Mouse (Mus musculus) liver, embryonic 16.5 days (tissue): ENCODE measurements at regions not wholly inside any gene's neighbourhood (a gene's known extent, or its start where the extent isn't known, plus 50 kb on each side); places are given as distances from the start of the nearest gene placed in this dataset.
"Not testable (repeated sequence)": the region's sequence is repeated elsewhere in the genome, so short reads cannot be mapped to it uniquely, and the experiment has no call there.

Source experiments
- ATAC-seq: fragments of 200-750 bp; cut with Nextera tagmentation; 2 replicates; pipeline ENCODE4 v1.8.0; 2017; ENCODE audit warnings: low read depth, mild to moderate bottlenecking, moderate number of reproducible peaks, moderate library complexity
- H3K27ac ChIP-seq: fragments of 300-500 bp; sonication (generic); 2 replicates; pipeline ENCODE4 v1.5.1; 2014; ENCODE audit warnings: mild to moderate bottlenecking, low read length
- H3K27me3 ChIP-seq: fragments of 300-500 bp; sonication (generic); 2 replicates; pipeline ENCODE4 v1.6.1; 2014; ENCODE audit warnings: low read depth, low read length, mixed read lengths; ENCODE audit not compliant: control insufficient read depth, insufficient read depth
- H3K36me3 ChIP-seq: fragments of 300-500 bp; sonication (generic); 2 replicates; pipeline ENCODE4 v1.6.1; 2014; ENCODE audit warnings: mild to moderate bottlenecking; ENCODE audit not compliant: control insufficient read depth, insufficient read depth
- H3K4me1 ChIP-seq: fragments of 300-500 bp; sonication (generic); 2 replicates; pipeline ENCODE4 v1.6.1; 2014; ENCODE audit warnings: low read depth, low read length, mixed read lengths; ENCODE audit not compliant: control insufficient read depth
- H3K4me2 ChIP-seq: fragments of 300-500 bp; sonication (generic); 2 replicates; pipeline ENCODE4 v1.6.1; 2014; ENCODE audit warnings: low read depth, low read length, mixed read lengths
- H3K4me3 ChIP-seq: fragments of 300-500 bp; sonication (generic); 2 replicates; pipeline ENCODE4 v1.5.1; 2014; ENCODE audit warnings: low read depth, mild to moderate bottlenecking, low read length
- H3K9ac ChIP-seq: fragments of 300-500 bp; sonication (generic); 2 replicates; pipeline ENCODE4 v1.6.1; 2014; ENCODE audit warnings: low read depth, low read length
- H3K9me3 ChIP-seq: fragments of 300-500 bp; sonication (generic); replicated peaks from 2 replicates; pipeline ENCODE4 v1.6.1; 2016; ENCODE audit warnings: low read length; ENCODE audit not compliant: control insufficient read depth
- WGBS: fragments of 180-500 bp; shearing (Covaris S2); extraction: QIAGEN DNeasy Blood & Tissue Kit; methylation state at CpG from one replicate; pipeline ENCODE4 v1.1.7; 2014; ENCODE audit not compliant: insufficient replicate concordance; 5-methylcytosine and 5-hydroxymethylcytosine counted together

DNA sequence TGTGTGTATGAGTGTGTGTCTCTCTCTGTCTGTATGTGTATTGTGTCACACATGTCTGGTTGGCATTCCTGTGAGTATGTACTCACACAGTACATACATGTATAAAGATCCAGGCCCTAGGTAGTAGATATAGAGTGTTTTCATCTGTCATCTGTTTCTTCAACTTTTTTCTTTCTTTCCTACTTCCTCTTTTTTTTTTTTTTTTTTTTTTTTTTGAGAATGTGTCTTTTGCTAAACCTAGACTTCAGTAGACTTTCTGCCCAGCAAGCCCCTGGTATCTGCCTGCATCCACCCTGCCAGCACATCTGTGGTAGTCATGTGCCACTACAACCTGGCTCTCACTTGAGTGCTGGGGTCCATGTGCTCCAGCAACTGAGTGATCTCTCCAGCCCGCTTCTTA, 1073.3 kb downstream of the Diaph3 start:
- no peak overlapping the region for H3K27ac ChIP-seq
- H3K4me3 ChIP-seq: no peak overlapping the region
- no peaks in the 10 kb centered on the region for H3K9me3 ChIP-seq
- H3K36me3 ChIP-seq: no peaks in the 10 kb centered on the region
- WGBS: 52% methylated on average over 1 of the region's 1 CpGs
- no peak overlapping the region for H3K9ac ChIP-seq
- H3K4me2 ChIP-seq: no peak overlapping the region
- H3K27me3 ChIP-seq: no peaks in the 10 kb centered on the region
- no peak for ATAC-seq
- H3K4me1 ChIP-seq: no peaks in the 10 kb centered on the region

DNA sequence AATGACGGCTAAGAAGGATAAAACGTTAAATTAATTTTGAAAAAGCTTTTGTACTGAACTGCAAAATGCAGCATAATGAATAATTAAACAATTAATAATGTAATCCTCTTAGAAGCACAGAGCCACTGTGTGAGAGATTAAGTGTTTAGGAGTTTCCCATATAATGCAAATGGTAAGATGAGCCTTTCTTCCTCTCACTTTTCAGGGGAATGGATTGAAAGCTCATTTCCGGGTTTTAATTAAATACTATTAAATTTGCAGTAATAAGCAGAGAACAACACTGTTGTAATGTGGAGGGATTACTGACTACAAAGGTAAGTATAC, 1077.5 kb downstream of the Diaph3 start:
- WGBS: 77% methylated on average over 3 of the region's 3 CpGs
- no peak overlapping the region for H3K4me3 ChIP-seq
- H3K9ac ChIP-seq: no peak overlapping the region
- ATAC-seq: no peak
- no peaks in the 10 kb centered on the region for H3K27me3 ChIP-seq
- no peak overlapping the region for H3K27ac ChIP-seq
- no peak overlapping the region for H3K4me2 ChIP-seq
- no peaks in the 10 kb centered on the region for H3K9me3 ChIP-seq
- H3K36me3 ChIP-seq: no peaks in the 10 kb centered on the region
- no peaks in the 10 kb centered on the region for H3K4me1 ChIP-seq

DNA sequence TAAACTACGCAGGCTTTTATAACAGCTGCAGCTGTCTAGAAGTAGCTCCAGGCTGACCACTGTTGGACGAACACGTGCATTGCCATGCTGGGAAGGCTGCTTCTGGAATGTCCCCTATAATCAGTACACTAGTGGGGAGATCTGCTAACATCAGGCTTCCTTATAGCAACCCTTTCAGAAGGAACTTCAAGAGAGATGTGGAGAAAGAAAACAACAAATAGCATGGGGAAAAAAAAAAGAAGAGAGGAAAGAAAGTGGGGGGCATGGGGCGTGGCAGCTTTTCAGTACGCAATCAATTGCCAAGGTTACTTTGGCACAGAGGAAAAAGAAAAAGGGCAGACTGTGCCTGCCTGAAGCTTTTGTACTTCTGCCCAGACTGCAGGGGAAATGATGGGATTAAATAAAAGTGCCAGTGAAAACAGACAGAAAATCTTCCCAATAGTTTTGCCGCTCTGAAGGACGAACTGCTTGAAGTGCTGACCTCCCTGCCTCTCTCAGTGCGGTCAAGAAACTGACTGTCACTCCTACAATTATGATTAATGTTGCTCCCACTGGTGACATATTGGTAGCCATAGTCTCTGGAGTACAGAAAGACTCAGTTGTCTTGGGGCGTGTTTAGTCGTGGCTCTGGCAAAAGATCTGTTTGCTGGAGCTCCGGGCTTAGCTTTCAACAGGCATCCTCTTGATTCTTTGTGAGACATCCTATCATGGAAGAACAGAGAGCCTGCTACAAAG, 1078.0 kb downstream of the Diaph3 start:
- ATAC-seq: no peak
- no peak overlapping the region for H3K27ac ChIP-seq
- no peaks in the 10 kb centered on the region for H3K9me3 ChIP-seq
- no peaks in the 10 kb centered on the region for H3K27me3 ChIP-seq
- H3K4me1 ChIP-seq: no peaks in the 10 kb centered on the region
- H3K4me2 ChIP-seq: no peak overlapping the region
- no peaks in the 10 kb centered on the region for H3K36me3 ChIP-seq
- WGBS: 72% methylated on average over 11 of the region's 11 CpGs
- H3K9ac ChIP-seq: no peak overlapping the region
- no peak overlapping the region for H3K4me3 ChIP-seq

GRCm38 (mm10) chr14:86056991-86057390, 1084.0 kb downstream of the Diaph3 start:
- Histone ChIP-seq H3K4me3 (no peak overlapping the region), H3K9me3 (no peaks in the 10 kb centered on the region), H3K27ac (no peak overlapping the region), H3K27me3 (no peaks in the 10 kb centered on the region), H3K9ac (no peak overlapping the region), H3K36me3 (no peaks in the 10 kb centered on the region), H3K4me2 (no peak overlapping the region), H3K4me1 (no peaks in the 10 kb centered on the region)
- ATAC-seq: no peak
- WGBS: 60% methylated on average over 4 of the region's 4 CpGs

DNA sequence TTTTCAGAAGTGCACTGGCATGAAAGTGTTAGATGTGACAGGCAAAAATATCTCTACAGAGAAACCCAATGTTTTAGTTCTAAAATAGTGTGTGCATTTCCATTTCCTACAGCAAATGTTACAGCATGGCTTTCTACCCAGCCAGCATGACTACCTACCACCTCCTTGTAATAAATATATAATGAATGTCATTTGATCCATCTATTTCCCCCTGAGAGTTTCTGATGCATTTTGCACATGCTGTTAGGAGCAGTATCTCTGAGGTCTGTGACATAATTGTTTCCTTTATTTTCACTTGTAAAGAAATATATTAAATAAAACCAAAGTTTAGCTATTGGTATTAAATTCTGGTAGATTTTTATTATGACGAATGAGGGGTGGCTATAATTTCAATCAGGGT, 1086.4 kb downstream of the Diaph3 start:
- no peak overlapping the region for H3K4me3 ChIP-seq
- no peaks in the 10 kb centered on the region for H3K9me3 ChIP-seq
- ATAC-seq: no peak
- H3K27ac ChIP-seq: no peak overlapping the region
- H3K4me1 ChIP-seq: no peaks in the 10 kb centered on the region
- no peak overlapping the region for H3K9ac ChIP-seq
- WGBS: 71% methylated on average over 1 of the region's 1 CpGs
- no peaks in the 10 kb centered on the region for H3K27me3 ChIP-seq
- no peak overlapping the region for H3K4me2 ChIP-seq
- no peaks in the 10 kb centered on the region for H3K36me3 ChIP-seq

DNA sequence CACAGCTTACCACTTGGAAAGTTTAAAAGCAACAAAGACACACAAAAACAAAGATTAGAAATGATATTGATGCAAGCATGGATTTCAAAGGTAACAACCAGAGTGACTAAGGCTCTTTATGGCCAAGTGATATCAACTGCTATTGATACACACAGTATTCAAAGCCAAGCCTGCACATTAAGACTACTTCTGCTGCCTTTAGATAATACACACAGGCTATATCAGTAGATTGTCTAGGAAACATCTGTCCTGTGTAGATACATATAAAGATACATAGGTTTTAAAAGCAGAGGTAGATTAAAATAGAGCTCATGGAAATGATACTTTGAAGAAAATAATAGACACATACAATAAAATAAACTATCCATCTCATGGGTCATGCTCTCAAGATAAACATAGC, 1111.6 kb downstream of the Diaph3 start:
- Histone ChIP-seq H3K4me2 (no peak overlapping the region), H3K27ac (no peak overlapping the region), H3K9me3 (no peaks in the 10 kb centered on the region), H3K36me3 (no peaks in the 10 kb centered on the region), H3K27me3 (no peaks in the 10 kb centered on the region), H3K4me1 (no peaks in the 10 kb centered on the region), H3K4me3 (no peak overlapping the region), H3K9ac (no peak overlapping the region)
- no peak for ATAC-seq

- not testable (repeated sequence) for H3K36me3 ChIP-seq, H3K27ac ChIP-seq, H3K27me3 ChIP-seq, H3K9me3 ChIP-seq, ATAC-seq, H3K4me1 ChIP-seq, H3K4me2 ChIP-seq, H3K9ac ChIP-seq, H3K4me3 ChIP-seq
- WGBS: 51% methylated on average over 2 of the region's 2 CpGs
Observed at GRCm38 (mm10) chr14:86017611-86018010, 1123.4 kb downstream of the Diaph3 start.
